Mouse (Mus musculus) intestine, postnatal 0 days (tissue): ENCODE results near the gene Gm26657. TPM values are rescaled to one million over a fixed set of nuclear protein-coding genes. Genes with fewer than 3 reads are reported as not detected.
A peak's percentile ranks its signal among the peaks of the same experiment; 100 is the strongest.

Experiments
- ATAC-seq: fragments of 200-750 bp; cut with Nextera tagmentation; 2 replicates; pipeline ENCODE4 v1.8.0; 2017; ENCODE audit warnings: mild to moderate bottlenecking, moderate TSS enrichment, moderate library complexity
- H3K27ac ChIP-seq: fragments of 300-500 bp; sonication (generic); 2 replicates; pipeline ENCODE4 v1.5.1; 2014; ENCODE audit warnings: mild to moderate bottlenecking, low read depth, low read length, moderate library complexity
- H3K27me3 ChIP-seq: fragments of 300-500 bp; sonication (generic); replicated peaks from 2 replicates; pipeline ENCODE4 v1.6.1; 2014; ENCODE audit warnings: low read length, mixed read lengths; ENCODE audit not compliant: control insufficient read depth, insufficient read depth
- H3K36me3 ChIP-seq: fragments of 300-500 bp; sonication (generic); 2 replicates; pipeline ENCODE4 v1.6.1; 2014; ENCODE audit warnings: mild to moderate bottlenecking, moderate library complexity; ENCODE audit not compliant: control insufficient read depth, insufficient read depth
- H3K4me1 ChIP-seq: fragments of 300-500 bp; sonication (generic); replicated peaks from 2 replicates; pipeline ENCODE4 v1.6.1; 2014; ENCODE audit warnings: antibody characterized with exemption, low read length, mixed read lengths; ENCODE audit not compliant: control insufficient read depth, insufficient read depth
- H3K4me2 ChIP-seq: fragments of 300-500 bp; sonication (generic); replicated peaks from 2 replicates; pipeline ENCODE4 v1.6.1; 2014; ENCODE audit warnings: low read depth, mild to moderate bottlenecking, moderate library complexity
- H3K4me3 ChIP-seq: fragments of 300-500 bp; sonication (generic); 2 replicates; pipeline ENCODE4 v1.5.1; 2014; ENCODE audit warnings: low read depth, low read length
- H3K9ac ChIP-seq: fragments of 300-500 bp; sonication (generic); 2 replicates; pipeline ENCODE4 v1.6.1; 2014; ENCODE audit warnings: mild to moderate bottlenecking, low read depth, low read length
- H3K9me3 ChIP-seq: fragments of 300-500 bp; sonication (generic); 2 replicates; pipeline ENCODE4 v1.6.1; 2016; ENCODE audit warnings: mixed run types; ENCODE audit not compliant: control insufficient read depth
- CTCF ChIP-seq: sonication (generic); IDR thresholded peaks from 2 replicates; pipeline ENCODE4 v1.5.1; 2016; ENCODE audit warnings: low read depth, mild to moderate bottlenecking, control low read depth, antibody characterized with exemption, moderate library complexity
- WGBS: fragments of 180-500 bp; shearing (Covaris S2); extraction: QIAGEN DNeasy Blood & Tissue Kit; methylation state at CpG from one replicate; pipeline ENCODE4 v1.1.7; 2014; 5-methylcytosine and 5-hydroxymethylcytosine counted together
- polyA plus RNA-seq: library from polyadenylated mRNA; unstranded; fragments of >200 nt; fragmentation: Nextera tagmentation; extraction: Ambion mirVana; gene quantifications from 2 replicates; pipeline ENCODE4 v1.2.1, GENCODE M21; 2015

Gm26657 gene
- polyA plus RNA-seq, 1 experiment from 2014 or later: not detected

DNA sequence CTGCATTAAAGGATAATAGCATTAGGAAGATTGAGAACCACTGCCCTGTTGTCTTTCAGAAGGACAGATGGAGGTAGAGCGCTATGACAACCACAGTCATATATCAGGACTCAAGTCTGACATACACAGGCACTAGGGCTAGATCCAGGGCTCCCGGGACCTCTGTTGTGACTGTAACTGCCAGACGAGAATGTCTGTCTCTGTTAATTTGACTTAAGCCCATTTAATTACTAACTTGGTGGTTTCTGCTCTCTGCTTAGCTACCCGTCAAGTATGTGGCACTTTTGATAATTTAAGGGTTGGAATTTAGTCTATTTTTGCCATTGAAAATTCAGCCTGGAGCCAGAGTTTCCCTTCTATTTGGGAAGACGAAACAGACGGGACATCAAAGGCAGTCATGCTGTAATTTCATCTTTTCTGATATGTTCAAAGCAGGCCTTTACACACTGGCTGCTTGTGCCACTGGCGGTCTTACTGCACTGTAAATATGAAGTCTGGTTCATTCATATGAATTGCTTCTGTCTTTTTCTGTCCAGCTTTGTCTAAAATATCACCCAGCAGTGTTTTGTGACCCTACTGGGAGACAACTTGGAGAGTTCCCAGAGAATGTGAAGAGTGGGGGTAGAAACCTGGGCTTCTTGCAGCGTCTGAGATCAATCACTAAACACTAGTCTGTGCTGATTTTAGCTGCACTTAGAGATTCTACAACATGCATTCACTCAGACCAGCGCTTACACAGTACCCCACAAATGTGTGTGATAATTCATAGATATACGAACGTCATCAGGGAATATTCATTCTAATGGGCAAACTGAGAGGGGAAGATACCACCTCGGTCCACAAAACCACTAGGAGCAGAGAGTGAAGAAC is 21.1 kb upstream of the Gm26657 start:
- H3K27ac ChIP-seq: no peak overlapping the region
- TF ChIP-seq CTCF: no peak
- WGBS: 65% methylated on average over 12 of the region's 12 CpGs
- H3K4me2 ChIP-seq: no peak overlapping the region
- no peak overlapping the region for H3K9ac ChIP-seq
- no peaks in the 10 kb centered on the region for H3K27me3 ChIP-seq
- H3K4me1 ChIP-seq: no peaks in the 10 kb centered on the region
- ATAC-seq: no peak
- H3K9me3 ChIP-seq: no peaks in the 10 kb centered on the region
- no peak overlapping the region for H3K4me3 ChIP-seq
- no peaks in the 10 kb centered on the region for H3K36me3 ChIP-seq

DNA sequence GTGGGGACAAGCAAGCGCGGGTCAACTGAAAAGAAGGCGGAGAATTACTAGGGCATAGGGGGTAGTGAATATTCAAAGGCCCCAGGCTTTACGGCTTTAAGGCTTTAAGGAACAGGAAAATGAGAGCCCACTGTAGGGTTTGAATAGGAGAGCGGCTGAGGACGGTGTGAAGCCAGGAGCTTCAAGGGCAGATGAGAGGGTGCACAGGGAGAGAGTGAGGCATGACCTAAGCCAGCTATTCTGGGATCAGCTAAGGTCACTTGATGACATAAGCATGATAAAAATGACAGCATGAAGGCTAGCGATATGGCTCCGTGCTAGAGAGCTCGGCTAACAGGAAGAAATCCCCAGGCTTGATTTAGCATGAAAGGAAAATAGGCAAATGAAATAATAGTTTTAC is 20.4 kb upstream of the Gm26657 start:
- ATAC-seq: no peak
- Histone ChIP-seq H3K9me3 (no peaks in the 10 kb centered on the region), H3K4me3 (no peak overlapping the region), H3K4me2 (no peak overlapping the region), H3K27ac (no peak overlapping the region), H3K27me3 (no peaks in the 10 kb centered on the region), H3K36me3 (no peaks in the 10 kb centered on the region), H3K9ac (no peak overlapping the region), H3K4me1 (no peaks in the 10 kb centered on the region)
- TF ChIP-seq CTCF: no peak
- WGBS: 71% methylated on average over 9 of the region's 9 CpGs

DNA sequence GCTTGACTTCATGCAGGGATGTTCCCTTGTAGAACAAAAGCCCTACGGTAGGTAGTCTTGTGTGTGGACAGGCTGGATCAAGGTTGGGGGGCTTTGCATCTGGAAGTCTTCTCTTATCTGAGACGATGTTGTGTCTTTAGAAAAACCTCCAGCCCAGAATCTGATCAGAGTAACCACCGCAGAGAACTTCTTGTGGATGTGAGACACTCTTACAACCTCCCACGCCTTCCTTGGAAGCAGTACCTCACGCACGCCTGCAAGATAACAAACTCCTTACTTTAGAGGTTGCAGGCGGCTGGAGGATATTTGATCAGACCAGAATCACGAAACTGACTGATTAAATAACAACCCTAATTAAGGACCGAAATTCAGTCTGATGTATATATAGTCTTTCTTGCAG is 19.5 kb upstream of the Gm26657 start:
- TF ChIP-seq CTCF: no peak
- Histone ChIP-seq H3K9me3 (no peaks in the 10 kb centered on the region), H3K27ac (no peak overlapping the region), H3K27me3 (no peaks in the 10 kb centered on the region), H3K36me3 (no peaks in the 10 kb centered on the region), H3K4me1 (no peaks in the 10 kb centered on the region), H3K4me2 (no peak overlapping the region), H3K9ac (no peak overlapping the region), H3K4me3 (no peak overlapping the region)
- no peak for ATAC-seq
- WGBS: 66% methylated on average over 9 of the region's 9 CpGs

DNA sequence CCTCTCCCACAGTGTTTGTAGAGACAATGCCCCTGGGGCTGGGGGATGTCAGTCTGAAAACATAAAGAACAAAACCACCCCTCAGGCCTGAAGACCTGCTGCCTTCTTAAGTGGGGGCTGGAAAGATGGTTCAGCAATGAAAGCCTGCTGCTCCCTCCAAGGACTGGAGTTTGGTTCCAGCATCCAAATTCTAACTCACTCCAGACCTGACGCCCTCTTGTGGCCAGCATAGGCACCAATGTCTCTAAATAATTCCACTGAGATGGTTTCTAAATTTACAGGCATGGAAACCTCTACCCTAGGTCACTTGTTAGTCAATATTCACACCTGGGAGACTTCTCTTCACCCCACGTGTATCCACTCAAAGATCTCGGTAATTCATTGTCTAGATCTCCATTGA is 18.4 kb upstream of the Gm26657 start:
- H3K4me3 ChIP-seq: no peak overlapping the region
- 36% methylated on average over 3 of the region's 3 CpGs for WGBS

DNA sequence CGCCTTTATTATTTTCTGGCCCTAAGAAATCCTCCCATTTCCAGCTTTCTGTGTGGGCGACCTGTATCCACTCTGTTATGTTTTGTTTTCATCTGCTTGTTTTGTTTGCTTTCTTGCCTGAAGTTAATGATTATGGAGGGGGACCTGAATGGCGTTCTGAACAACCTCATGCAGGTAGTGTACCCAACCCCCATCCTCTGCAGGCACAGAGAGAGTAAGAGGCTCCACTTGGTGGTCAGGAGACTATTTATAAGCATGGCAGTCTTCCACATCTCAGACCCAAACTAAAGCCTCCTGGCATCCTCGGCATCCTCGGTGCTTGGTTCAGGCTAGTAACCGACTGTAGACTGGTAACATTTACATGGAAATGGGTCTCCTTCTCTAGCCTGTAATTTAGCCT is 17.5 kb upstream of the Gm26657 start:
- Histone ChIP-seq H3K4me1 (no peaks in the 10 kb centered on the region), H3K9me3 (no peaks in the 10 kb centered on the region), H3K4me2 (no peak overlapping the region), H3K27me3 (no peaks in the 10 kb centered on the region), H3K36me3 (no peaks in the 10 kb centered on the region), H3K9ac (no peak overlapping the region), H3K4me3 (no peak overlapping the region), H3K27ac (no peak overlapping the region)
- WGBS: 51% methylated on average over 6 of the region's 6 CpGs
- TF ChIP-seq CTCF: no peak
- no peak for ATAC-seq

More for the DNA sequence above, 18.4 kb upstream of the Gm26657 start:
- no peaks in the 10 kb centered on the region for H3K36me3 ChIP-seq
- H3K4me2 ChIP-seq: no peak overlapping the region
- no peak for ATAC-seq
- no peak overlapping the region for H3K27ac ChIP-seq
- TF ChIP-seq CTCF: peak; percentile 73
- H3K27me3 ChIP-seq: no peaks in the 10 kb centered on the region
- H3K4me1 ChIP-seq: no peaks in the 10 kb centered on the region
- no peak overlapping the region for H3K9ac ChIP-seq
- H3K9me3 ChIP-seq: no peaks in the 10 kb centered on the region

DNA sequence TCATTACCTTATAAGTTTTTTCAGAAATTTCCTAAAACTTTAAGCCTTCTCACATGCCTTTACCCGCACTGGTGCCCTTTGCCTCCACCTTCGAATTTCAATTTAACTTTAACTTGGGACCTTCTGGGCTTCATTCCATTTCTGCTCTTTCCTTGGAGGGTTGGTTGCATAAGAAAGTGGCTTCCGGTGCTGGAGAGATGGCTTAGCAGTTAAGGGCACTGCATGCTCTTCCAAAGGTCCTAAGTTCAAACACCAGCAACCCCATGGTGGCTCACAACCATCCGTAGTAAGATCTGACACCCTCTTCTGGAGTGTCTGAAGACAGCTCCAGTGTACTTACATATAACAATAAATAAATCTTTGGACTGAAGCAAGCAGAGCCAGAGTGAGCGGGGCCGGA is 16.6 kb upstream of the Gm26657 start:
- Histone ChIP-seq H3K4me2 (no peak overlapping the region), H3K27me3 (no peaks in the 10 kb centered on the region), H3K9me3 (no peaks in the 10 kb centered on the region), H3K36me3 (no peaks in the 10 kb centered on the region), H3K27ac (no peak overlapping the region), H3K4me1 (no peaks in the 10 kb centered on the region), H3K9ac (no peak overlapping the region), H3K4me3 (no peak overlapping the region)
- TF ChIP-seq CTCF: no peak
- 89% methylated on average over 6 of the region's 6 CpGs for WGBS
- ATAC-seq: no peak
